Mouse (Mus musculus) embryo, embryonic 11.5 days (tissue): Measurements from ENCODE around the gene Adora1.

Experiments
- DNase-seq: peaks from one replicate; pipeline ENCODE4 v3.0.0-alpha.2; 2012; ENCODE audit warnings: low read depth, low spot score

Gene Adora1

DNA sequence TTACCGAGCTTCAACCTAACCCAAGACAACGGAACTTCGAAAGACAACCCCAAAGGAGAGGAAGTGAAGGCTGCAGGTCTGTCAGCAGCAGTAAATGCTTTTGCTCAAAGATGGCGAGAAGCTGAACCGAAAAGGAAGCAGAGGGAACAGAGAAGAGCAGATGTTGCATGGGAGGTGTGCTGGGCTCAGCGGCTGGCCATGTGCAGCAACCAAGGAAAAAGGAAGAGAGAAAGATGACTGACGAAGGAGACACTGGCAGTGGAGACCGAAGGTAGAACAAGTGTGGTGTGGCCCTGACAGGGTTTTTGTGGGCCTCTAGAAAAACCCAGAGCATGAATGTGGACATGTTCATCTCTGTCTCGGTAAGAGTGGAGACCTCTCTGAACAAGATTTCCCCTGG is 5.5 kb upstream of the Adora1 start:
- DNase-seq, result no peak

DNA sequence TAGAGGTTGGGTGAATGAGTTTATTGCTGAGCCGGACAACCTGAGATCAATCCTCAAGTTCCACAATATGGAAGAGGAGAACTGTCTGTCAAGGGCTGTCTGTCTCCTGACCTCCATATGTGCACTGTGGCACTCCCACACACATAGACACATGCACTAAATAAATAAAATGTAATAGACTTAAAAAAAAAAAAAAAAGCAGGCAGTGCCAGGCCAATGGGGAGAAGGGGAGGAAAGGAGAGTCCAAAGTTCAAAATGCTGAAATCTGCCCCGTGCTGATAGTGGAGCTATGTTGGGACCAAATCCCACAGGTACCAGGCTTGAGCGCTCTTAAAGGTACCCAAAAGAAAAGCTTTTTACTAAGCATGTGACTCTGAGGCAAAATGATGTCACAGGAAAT is 2.2 kb upstream of the Adora1 start:
- no peak for DNase-seq

DNA sequence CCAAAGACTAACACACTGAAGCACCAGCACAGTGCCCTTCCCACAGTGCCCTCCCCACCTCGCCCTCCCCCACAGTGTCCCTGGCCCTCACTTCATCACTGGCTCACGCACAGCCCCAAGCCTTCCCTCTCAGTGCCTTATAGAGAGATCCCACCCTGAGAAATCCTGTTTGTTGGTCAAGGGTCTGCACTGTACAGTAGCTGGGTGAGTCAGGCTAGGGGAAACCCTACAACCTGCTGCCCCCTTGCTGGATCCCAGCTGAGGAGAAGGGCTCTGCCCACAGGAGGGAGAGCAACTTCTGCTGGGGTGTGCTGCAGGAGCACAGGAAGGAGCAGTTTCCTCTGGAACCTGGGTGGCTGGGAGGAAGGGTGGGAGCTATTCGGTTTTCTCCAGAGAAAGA is 911 bp upstream of the Adora1 start:
- no peak for DNase-seq

DNA sequence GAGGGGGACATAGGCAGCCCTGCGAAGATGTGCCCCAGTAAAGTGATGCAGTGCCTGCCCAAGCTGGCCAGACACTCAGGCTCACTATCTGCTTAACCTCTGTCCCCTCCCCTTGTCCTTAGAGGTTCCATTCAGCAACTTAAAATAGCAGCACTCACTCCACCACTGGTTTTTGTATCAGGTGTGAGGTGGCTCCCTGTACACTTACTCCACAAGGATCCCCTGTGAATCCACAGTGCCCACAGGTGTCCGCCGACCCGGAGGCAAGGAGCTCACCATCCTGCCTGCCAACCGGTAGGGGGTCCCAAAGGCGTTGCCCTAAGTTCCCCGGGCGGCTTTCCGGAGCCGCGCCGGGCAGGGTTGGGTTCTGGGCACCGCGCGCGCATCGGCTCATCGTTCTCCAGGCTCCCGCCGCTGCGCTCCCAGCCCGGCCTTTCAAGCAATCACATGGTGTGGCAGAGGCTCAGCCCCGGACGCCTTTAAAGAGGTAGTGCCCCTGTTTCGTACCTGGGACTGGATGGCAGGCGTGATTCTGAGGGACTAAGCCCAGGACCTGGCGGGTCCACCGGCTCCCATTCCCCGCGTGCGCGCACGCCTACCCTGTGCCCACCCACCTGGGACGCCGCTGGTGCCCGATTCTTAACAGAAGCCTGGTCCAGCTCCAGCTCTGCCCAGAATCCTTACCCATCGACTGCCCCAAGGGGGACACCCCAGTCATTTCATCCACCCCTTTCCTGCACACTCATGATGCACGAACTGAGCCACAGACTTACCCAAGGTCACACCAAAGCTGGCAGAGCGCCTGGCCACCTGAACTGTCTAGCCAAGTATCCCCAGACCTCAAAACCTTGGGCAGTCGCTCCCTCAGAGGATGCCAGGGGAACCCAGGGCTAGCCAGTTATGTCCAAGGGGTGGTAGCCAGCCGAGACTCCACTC is 508 bp downstream of the Adora1 start:
- no peak for DNase-seq

DNA sequence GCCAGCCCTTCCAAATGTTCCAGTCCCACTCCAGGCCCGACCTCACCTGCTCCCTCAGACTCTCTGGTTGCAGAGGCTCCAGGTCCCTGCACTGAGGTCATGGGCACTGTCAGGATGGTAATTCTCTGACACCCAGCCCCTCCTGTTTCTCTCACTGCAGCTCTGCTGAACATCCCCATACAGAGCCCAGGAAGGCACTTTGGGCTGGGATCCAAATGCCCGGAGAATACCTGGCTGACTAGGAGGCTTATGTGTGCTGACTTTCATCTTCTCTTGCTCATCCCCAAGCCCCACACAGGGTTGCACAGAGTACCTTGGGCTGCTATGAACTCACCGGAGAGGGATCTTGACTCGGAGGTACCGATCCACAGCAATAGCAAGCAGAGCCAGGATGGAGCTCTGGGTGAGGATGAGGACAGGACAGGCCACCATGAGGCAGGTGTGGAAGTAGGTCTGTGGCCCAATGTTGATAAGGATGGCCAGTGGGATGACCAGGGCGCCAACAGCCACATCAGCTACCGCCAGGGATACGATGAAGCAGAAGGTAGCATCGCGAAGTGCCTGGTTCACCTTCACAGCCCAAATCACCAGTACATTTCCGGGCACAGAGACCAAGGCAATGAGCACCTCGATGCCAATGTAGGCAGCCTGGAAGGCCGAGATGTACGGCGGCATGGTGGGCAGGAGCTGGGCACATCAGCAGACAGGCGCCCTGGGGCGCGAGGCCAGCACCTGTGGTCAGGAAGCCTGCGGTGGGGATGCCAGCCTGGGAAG is 1.4 kb downstream of the Adora1 start:
- no peak for DNase-seq

DNA sequence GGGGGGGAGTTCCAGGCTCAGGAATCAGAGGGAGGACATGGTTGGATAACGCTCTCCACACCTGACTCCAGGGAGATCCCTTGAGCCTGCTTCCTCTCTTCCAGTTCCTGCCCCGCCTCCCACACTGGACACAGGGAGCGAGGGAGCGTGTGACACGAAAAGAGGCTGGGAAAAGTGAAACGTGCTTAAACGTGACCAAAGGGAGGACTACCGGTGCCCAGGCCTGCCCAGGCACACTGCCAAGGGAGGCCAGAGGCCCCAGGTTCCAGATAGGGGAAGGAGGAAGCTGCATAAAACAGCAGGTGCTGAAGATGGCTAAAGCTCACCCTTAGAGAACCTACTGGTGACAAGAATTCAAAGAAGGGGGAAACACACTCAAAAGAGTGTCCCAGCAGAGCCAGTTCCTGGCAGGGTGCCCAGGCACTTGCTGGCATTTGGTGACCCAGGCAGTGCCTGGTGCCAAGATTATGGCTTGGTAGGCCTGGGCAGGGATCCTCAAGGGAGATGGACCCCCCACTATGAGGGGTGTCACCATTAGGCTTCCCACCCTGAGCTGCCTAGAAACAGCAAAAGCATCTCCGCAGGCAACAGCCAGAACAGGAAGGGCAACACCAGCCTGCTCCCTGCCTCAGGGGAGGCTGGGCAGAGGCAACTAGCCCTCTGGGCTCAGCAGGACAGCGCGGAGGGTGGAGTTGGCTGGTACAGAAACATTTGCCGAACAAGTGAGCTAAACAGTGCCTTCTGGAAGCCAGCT is 2.3 kb downstream of the Adora1 start:
- no peak for DNase-seq

DNA sequence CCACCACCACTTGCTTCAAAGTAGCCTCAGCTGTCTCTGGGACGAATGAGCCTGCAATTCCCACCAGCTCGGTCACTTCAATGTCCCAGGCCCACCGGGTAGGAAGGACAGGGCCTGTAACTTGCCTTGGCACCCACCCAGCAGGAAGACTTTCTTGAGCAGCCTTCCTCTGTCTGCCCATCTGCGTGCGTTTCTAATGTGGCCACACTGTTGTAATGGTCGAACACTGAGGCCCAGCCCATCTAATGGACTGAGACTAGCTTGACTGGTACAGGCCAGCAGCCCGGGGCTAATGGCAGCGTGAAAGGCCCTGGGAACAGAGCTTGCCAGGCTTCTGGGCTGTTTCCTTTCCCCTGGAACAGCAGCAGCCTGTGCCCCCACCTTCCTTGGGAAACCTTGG is 2.9 kb downstream of the Adora1 start:
- no peak for DNase-seq

DNA sequence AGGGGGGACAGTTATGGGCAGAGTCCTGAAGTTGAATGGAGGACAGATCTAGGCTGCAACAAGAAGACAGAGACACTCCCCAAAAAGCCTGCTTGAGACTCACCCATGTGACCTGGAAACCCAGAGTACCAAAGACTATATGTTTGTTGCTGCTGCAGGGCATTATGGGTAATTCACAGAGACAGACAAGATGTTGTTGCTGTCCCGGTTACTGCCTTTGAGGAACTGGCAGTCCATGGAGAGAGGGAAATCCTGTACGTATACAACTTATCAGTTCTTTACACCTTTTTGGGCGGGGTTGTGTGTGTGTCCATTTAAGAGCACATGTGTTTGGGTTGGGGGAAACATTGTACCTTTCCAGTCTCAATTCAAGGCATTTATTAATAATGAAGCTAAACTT is 3.5 kb downstream of the Adora1 start:
- no peak for DNase-seq

DNA sequence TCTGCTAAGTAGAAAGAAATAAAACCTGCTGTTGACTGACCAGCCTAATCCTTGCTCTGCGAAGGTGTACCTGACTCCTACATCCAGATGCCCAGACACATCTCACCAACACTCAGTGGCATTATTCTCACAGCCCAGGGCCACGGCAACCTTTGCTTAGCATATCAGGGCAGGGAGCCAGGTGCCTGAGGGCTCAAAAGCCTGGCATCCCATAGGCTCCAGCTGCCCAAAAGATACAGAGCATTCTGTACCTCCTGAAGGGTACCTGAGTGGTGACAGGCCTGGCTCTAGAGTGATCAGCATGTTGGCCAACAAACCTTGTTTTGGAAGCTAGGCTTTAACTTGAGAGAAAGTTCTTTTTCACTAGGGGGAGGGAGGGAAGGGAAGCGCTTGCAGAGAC is 4.0 kb downstream of the Adora1 start:
- no peak for DNase-seq

DNA sequence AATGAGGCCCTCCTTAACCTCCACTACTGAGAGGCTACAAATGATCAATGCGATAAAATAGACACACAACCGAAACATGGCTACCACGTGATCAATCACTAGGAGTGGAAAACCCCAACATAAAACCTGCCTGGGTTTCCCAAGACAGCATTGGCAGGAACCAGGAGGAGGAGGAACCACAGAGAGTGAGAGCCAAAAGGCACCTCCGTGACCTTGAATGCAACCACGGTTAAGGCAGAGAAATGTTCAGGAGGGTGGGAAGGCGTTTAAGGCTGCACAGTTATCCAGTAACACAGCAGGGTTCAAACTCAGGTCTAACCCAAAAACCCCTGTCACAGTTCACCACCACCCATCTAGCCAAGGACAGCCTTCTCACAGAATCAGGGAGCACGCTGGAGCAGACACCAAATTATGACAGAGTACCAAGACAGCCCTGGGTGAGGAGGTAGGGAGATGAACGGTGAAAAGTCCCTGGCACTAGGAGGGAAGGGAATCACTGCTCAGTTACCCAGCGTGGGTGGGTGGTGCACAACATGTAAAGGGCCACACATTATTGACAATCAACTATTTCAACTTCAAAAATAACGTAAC is 4.5 kb downstream of the Adora1 start:
- DNase-seq, result no peak

DNA sequence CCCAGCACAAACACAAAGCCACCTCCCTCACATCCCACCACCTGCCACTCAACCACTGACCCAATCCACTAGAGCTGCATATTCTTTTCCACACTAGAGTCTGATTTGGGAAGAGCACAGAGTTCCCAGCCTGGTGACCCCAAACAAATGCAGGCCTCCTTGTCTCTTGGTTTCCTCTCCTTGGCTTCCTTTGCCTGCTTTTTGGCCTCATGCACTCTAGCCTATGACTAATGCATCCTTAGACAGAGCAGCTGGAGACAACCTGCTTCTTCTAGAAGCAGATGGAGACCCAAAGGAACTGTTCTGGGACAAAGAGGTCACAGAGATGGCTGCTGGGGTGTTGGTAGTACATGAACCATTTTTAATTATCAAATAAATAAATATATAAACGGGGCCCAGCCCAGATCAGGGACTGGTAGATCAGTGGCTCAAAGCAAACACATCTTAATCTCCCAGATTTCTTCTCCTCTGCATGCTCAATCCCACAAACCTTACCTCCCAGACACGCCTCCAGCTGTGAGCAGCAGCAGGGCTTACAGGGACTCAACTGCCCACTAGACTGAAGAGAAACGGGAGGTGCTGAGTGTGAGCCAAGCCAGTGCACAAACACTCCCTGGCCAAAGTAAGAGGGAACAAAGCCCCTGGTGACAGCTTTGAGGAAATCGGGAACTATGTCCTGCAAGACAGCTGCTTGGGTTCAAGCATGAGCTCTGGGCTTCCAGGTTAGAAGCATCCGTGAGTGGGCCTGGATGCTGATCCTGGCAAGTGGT is 5.2 kb downstream of the Adora1 start:
- DNase-seq, result no peak

DNA sequence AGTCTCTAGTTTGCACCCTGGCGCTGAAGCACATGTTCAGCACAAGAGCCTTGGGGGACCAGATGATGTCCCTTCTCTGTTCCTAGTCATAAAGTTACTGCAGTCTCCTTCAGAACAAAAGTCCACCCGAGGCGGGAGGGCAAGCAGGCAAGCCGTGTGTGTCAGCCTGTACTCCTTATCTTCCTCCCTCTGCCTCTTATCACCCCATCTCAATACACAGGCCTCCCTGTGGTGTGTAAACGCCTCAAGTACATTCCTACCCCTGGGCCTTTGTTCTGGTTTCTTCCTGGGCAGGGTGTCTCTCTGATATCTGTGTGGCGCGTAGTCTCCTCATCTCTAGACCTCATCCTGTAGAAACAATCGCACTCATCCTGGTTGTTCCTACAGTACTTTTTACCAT is 8.5 kb downstream of the Adora1 start:
- DNase-seq, result no peak

DNA sequence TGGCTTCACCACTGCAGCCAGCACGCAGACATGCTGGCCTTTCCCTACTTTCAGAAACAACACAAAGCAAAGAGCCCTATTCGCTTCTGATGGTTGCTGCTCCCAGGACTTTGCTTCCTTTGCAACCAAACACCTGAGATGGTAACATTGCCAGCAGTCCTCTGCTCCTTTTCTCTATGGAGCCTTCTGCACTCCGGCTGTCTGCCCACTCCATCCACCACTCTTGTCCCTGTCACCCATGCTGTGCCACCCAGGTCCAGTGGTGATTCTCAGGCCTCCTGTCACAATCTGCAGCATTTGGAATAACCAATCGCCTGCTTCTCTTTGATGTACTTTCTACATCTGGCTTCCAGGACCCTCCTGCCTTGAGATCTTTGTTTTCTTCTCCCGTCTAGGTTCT is 9.9 kb downstream of the Adora1 start:
- DNase-seq, result no peak

DNA sequence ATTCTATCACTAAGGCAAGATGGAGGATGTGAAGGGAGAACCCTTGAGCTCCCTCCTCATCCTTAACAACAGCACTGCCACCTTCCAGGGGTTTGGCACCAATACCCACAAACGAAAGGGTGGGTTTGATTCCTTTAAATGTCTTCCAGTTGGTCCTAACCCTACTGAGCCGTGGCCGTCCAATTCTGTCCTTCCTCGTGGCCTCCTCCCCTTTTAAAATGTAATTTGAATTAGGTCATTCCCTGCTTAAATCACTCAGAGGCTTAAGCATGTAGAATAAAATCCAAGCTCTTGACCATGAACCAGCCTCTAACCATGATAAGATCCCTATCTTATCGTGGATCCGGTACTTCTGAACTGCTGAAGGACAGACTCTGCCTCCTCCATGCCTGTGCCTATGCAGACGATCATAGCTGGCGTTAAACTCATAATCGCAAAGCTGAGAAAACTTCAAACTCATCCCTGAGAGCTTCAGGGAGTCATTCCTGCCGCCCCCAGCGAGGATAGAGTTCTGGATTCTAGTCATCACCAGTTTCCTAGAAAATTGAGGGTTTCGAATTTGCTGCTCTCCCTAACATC is 10.5 kb downstream of the Adora1 start:
- no peak for DNase-seq

DNA sequence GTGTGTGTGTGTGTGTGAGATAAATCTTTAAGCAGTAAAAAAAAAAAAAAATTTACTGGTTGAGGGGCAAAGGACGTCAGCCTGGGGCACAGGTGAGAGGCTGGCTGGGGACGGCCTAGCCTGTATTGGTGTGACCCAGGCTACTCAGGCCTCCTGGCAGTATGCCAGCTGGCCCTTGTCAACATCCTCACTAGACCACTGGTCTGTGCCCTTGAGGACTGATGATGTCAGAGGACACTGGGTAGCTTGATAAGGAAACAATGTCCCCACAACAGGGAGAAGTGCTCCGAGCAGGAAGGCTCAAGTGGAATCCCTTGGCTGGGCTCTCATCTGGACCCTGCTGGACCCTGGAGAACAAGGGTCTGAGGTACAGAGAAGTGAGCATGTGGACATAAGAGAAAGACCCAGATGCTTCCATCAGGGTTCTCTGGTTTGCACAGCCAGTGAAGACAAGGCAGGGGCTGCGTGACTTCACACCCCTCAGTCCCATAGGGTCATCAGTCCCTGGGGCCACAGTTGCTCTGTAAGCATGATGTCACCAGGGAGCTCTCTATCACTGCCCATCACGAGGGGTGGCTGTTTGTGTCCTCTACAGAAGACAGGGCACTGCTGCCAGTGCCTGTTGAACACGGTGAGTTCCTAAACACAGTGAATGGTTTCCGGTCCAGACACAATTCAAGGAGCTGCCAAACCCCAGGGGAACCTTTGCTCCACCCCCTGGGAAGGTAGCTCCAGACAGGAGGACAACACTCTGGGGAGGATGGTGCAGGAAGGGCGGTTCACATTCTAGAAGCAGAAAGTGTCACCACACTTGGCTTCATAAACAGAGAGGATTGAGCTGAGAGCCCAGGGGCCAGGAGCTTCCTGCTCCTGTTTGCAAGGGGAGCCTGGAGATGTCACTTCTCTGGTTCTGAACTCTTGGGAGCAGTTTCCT is 12.8 kb downstream of the Adora1 start:
- DNase-seq, result no peak

DNA sequence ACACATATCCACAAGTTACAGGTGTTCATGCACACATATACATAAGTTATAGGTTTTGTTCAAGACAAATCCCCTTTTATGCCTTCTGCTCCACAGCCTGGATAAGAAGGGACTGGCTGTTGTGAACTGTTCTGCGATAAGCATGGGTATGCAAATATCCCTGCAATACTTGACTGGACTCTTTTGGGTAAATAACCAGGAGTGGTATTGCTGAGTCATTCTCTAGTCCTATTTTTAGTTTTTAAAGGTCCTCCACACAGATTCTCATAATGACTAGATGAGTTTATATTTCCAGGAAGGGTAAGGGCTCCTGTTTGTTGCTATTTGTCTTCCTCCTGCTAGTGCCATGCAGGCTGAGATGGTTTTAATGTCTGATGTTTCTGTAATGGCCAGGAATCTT is 14.1 kb downstream of the Adora1 start:
- DNase-seq, result no peak

DNA sequence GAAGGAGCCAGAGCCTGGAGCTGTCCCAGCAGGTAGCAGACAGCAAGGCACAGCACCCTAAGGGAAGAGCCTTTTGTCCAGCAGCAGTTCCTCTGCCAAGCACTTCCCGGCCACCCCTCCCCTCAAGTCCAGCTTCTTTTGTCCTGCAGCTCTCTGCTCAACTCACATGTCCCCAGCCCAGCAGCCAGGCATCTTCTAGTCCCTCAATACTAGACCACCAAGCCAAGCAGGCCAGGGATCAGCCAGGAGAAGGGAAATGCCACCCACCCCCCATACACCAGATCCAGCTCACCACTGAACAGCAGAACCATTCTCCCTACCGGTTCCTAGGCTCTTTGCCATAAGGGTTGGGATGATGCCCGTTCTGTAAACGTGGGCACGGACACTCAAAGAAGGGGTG is 15.6 kb downstream of the Adora1 start:
- no peak for DNase-seq

DNA sequence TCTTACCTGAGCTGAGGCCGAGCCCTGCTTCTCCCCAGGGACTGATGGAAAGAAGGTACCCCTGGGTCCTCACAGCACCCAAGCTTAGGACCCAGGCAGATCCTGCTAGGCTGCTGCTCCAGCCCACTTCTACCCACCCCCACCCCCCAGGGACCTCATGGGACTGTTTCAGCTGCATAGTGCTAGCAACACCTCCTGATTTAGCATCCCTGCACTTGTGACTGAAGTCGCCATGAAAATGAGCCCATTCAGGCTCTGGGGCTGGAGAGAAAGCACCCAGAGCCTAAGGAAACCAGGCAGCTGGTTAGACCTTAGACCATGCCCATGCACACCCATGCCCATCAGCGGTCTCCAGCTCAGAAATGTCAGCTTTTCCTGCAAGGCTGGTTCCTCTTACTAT is 17.3 kb downstream of the Adora1 start:
- no peak for DNase-seq

DNA sequence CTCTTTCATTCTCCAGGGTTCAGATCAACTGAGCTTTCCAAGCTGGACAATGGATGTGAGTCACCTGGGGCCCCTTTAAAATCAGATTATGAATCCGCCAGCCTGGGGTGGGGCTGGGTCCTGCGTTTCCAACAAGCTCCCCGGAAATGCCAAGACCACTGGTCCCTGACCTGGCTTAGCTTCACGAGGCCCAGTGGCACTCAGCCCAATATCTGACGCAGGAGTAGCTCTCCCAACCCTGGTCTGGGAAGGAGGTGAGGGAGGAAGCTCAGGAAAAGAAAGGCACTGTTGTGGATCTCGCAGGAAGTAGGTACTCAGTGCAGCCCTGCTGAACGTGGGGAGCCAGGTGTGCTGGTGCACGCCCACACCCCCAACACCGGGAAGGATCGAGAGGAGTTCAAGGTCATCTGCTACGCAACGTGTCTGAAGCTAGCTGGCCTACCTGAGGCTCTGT is 18.2 kb downstream of the Adora1 start:
- DNase-seq, result no peak

DNA sequence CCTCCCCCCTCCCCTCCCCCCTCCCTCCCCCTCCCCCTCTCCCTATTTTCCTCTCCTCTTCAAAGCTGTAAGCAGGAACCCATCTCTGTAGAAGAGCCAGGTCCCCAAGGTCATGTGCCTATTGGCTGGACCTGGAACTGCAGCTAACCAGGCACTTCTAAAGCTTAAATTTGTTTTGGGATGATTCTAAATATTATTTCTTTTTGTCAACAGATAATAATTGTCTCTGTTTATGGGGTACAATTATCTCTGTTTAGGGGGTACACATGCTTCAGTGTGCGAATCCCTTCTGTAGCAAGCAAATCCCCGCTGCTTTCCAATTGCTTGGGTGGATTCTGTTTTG is 18.6 kb downstream of the Adora1 start:
- DNase-seq, result no peak
